Mouse (Mus musculus): ENCODE measurements around the gene Gpa33.

DNA sequence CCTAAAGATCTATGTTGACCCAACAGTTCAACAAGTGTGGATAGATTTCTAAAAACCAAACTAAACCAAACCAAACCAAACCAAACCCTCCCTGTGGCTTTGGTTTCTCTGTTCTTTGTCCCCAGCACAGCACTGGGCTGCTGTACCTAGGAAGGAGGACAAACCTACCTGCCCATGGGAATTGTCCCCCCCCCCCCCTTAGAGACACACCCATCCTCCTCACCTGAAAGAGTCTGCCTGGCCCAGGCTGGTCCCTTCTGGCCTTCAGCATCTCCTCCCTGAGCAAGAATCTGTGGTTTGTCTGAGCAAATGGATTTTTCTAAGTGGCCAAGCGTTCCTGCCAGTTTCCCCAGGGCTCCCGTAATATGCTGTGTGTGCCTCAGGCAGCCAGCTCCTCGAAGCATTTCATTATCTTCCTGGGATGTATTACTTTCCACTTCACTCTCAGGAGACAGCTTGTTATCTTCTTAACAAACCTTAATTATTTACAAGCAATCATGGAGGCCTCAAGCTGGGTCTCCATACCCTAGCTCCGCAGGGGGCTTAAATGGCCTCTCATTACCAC lies 9.7 kb downstream of the Gpa33 start:
- TF ChIP-seq POLR2A (IDR thresholded peaks at IDR 0.05; ENCODE audit: control insufficient read depth, low read depth, low read length) (no peak), CTCF (IDR thresholded peaks at IDR 0.05; ENCODE audit: control insufficient read depth, insufficient read depth, insufficient replicate concordance, low read depth, low read length) (no peak)

Data from testis, adult 2 months (tissue).